Mouse (Mus musculus): ENCODE data around the gene A930018P22Rik.
A peak's percentile ranks its signal among the peaks of the same experiment; 100 is the strongest.
"Not testable (repeated sequence)": the region's sequence is repeated elsewhere in the genome, so short reads cannot be mapped to it uniquely, and the experiment has no call there.

A930018P22Rik gene

DNA sequence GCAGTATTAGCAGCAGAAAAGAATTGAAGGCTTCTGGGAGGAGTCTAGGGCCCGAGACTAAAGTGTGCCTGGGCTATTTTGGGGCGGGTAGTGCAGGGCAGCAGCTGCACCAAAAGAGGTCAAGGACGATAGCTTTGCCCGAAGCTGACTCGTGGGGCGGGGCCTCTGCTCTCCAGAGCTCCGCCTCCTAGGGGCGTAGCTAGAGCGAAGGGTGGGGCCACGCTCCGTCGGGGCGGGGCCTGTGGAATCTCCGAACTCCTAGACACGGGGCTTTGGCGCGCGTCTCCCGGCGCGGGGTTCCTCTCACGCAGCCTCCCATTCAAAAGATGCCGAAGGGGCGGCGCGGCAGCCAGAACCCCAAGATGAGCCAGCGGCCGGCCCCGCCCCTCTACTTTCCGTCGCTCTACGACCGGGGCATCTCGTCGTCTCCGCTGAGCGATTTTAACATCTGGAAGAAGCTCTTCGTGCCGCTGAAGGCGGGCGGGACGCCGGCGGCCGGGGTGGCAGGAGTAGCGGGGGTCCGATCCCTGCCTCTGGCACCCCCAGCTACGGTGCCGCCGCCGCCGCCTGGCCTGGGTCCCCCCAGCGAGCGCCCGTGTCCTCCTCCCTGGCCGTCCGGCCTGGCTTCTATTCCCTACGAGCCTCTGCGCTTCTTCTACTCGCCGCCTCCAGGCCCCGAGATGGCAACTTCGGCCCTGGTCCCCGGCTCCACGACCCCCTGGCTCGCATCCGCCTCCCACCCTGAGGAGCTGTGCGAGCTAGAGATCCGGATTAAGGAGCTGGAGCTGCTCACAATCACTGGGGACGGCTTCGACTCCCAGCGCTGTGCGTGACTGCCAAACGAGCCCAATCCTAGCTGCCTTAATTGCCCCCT lies at the start of gene A930018P22Rik:
A930018P22Rik (plus strand) TSS at position 265 of the 874 bp plus-strand sequence.
- peak; percentile 91 for DNase-seq (ENCODE audit: low spot score in 2 of 2)

DNA sequence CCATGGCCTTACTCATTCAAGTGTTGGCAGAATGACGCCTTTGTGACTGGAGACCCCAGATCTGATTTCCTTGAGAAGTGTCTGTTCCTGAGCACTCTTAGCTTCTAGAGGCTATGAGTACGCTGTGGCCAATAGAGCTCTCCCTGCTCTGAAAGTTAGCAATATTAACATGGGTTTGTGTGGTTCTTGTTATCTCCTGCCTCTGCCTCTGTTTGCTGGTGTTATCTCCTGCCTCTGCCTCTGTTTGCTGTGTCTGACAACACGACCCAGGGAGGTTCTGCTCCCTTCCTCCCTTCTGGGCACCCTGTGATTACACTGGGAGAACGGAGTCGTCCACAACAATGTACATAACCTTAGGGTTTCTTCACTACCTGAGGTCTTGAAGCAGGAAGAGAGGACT lies 44.3 kb upstream of the A930018P22Rik start:
- not testable (repeated sequence) for DNase-seq (ENCODE audit: low spot score in 2 of 2)

DNA sequence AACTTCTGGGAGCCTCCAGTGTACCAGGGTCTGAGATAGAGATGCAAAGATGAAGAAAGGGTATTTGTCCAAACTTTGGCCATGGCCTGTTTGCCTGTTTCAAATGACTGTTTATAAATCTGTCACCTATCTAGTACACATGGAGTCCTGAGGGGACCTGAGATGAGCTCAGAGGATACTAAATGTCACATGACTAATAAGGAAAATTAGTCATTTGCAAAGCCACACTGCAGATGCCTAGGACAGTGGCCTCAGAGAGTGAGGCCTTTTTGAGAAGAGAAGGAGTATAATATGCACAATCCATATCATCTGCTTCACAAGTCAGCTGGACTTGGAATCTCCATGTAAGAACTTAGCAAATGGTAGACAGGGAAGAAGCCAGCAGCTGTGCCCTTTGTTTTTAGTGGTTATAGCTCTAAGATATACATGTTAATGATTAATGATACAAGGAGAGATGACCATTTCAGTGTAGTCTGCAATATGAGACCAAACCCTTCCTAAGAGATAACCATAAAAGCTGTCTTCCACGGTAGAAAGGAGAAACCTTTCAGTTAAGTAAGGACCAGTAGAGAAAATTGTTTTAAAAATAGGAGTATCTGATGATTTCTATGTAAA lies 41.0 kb upstream of the A930018P22Rik start:
- not testable (repeated sequence) for DNase-seq (ENCODE audit: low spot score in 2 of 2)

DNA sequence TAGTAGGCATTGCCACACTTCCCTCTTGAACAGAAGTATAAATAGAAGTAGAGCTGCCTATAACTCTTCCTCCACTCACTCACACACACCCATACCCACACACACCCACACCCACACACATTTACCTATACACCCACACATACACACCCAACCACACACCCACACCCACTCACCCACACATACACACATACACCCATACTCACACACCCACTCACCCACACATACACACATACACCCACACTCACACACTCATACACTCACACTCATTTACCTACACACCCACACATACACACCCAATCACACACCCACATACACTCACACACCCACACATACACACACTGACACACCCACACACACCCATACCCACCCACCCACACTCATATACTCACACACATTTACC lies 40.1 kb upstream of the A930018P22Rik start:
- no peak for DNase-seq (ENCODE audit: low spot score in 2 of 2)

DNA sequence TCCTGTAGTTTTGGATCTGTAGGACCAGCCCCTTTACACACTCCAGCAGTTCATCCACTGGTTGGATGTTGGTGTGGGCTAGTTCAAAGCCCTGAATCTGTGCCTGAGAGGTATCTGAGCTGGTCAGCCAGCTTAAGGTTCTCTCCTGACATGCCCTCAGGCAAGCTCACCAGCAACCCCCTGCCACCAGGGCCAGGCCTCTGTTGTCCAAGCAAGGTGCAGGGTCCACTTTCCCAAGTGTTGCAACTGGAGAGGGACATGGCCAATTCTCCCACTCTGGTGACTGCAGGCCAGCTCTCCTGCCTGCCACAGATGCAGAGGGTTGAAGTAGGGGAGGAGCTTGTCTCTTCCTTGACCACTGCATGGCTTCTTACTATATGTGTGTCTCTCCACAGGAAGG lies 38.5 kb upstream of the A930018P22Rik start:
- not testable (repeated sequence) for DNase-seq (ENCODE audit: low spot score in 2 of 2)

DNA sequence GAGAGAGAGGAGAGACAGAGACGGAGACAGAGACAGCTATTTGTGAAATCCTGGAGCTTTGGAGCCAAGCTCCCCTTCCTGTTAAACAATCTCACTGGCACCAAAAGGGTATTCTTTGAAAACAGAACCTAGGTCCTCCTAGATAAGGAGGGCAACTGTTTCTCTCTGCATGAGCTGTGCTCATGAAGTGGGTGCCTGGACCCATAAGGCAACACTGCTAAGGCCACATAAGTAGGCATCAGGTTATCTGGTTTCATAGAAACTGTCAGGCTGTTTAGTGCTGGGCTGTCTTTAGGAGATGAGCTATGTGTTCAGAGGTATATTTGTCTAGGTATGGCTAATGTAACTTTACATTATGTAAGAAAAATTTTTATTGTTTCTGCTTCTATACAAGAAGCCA lies 35.0 kb upstream of the A930018P22Rik start:
- not testable (repeated sequence) for DNase-seq (ENCODE audit: low spot score in 2 of 2)

DNA sequence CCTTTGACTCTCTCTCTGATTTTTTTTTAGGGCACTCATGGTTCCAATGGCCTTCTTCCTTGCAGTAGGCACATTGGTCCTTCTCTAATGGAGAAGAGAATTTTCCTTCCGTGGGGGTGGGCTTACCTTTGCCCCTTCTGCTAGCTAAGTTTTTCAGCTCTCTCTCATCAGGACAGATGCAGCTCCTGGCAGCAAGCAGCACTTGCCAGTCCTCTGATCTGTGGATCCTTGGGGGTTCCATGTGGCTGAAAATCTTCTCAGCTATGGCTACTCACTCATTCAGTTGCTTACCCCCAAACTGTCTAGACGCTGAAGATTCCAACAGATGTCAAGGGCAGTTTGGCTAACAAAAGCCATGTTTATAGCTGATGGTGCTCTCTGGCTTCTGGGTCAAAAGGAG lies 29.3 kb upstream of the A930018P22Rik start:
- no peak for DNase-seq (ENCODE audit: low spot score in 2 of 2)

DNA sequence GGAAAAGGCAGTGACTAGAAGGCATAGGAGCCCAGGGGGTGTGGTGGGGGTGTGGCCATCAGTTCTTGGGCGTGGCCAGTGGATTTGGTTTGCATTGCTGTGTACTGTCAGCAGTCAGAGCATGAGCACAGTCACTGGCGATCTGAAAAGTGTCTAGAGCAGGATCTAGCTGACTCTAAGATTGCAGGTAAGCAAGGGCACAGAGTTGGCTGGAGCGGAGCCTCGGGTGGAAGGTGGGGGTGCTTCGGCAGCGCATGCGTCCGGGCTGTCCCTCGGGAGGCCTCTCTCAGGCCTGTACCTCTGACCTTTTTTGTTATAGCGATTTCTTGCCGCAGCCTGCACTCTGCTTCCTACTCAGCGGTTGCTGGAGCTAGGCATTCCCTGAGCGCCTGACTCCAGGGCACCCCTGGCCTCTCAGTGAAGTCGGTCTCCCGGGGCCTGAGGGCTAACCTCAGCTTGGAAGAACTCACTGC lies 26.8 kb upstream of the A930018P22Rik start, which contains the start of gene Cd59a:
Cd59a (plus strand) TSS at position 61 of the 473 bp plus-strand sequence.
- DNase-seq (ENCODE audit: low spot score in 2 of 2) = peak; percentile 77

DNA sequence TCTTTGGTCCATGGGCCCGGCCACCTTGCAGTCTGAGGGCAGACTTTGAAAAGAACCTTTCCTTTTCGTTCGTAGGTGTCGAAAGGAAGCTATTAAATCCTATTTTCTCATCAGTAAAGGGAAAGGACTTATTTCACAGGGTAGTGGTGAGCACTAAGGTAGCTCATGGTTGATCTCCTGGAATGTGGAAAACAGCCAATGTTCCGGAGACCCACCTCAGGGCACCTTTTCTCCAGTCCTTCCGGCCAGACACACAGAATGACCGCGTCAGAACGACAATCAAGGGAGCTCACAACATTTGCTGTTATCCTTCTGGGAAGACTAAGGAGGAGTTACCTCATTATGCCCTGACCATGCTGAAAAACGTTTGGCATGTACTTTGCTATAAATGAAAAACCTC lies 26.3 kb upstream of the A930018P22Rik start:
- DNase-seq (ENCODE audit: low spot score in 2 of 2) = no peak

DNA sequence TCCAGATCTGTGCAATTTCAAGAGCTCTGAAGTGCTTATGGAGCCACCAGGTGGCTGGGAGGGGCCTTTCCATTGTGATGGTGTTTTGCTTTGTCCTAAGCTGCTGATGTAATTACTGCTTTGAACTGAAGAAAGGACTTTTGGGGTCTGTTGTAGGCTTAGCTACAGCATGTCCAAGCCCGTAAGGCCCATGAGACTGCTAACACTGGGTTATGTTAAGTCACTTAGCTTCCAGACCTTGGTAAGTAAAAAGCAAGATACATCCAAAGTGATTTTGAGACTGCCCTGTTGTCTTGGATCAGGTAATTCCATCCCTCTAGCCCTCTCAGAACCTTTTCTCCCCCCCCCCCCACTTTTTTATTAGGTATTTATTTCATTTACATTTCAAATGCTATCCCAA lies 25.8 kb upstream of the A930018P22Rik start:
- not testable (repeated sequence) for DNase-seq (ENCODE audit: low spot score in 2 of 2)

DNA sequence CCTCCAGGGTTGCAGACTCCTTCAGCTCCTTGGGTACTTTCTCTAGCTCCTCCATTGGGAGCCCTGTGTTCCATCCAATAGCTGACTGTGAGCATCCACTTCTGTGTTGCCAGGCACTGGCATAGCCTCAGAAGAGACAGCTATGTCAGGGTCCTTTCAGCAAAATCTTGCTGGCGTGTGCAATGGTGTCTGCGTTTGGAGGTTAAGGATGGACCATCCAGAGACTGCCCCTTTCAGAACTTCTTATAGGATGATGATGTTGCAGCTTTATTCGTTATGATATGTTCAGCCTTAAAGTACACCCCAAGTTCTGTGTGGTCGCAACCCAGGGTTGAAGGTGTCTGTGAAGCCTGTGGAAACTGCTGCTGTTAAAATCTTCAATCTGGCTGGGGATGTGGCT lies 25.2 kb upstream of the A930018P22Rik start:
- not testable (repeated sequence) for DNase-seq (ENCODE audit: low spot score in 2 of 2)

DNA sequence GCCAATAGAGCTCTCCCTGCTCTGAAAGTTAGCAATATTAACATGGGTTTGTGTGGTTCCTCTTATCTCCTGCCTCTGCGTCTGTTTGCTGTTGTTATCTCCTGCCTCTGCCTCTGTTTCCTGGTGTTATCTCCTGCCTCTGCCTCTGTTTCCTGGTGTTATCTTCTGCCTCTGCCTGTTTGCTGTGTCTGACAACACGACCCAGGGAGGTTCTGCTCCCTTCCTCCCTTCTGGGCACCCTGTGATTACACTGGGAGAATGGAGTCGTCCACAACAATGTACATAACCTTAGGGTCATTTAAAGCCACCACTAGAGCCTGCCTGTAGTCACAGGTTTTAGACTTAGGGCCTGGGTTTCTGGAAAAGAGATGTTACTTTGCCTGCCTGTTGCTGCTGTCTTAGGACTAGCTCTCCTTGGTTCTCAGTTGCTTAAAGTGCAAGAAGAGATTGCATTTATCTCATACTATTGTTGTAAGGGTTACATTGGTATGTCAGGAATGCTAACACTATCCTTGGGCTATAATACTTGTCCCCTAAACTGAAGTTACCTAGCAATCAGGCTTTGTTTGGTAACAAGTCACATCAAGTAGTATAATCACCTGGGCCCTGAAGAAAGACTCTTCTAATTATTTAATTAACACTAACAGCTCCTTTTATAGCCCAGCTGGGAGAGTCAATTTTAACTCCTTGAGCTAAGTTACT lies 23.9 kb upstream of the A930018P22Rik start:
- no peak for DNase-seq (ENCODE audit: low spot score in 2 of 2)

DNA sequence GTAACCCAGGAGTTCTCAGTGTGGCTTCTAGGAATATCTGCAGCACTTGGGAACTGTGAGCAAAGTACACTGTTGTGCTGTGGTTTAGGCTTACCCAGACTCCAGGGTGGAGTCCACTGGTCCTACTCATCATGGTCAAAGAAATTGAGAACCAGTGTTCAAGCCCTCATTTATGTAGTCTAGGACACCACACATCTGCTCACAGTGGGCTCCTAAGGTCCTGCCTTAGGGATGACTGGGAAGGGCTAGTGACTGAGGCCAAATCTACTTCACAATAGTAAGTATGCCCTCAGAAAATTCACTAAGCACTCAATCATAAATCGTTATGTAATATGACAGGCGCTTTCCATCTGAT lies 23.4 kb upstream of the A930018P22Rik start:
- DNase-seq (ENCODE audit: low spot score in 2 of 2) = no peak

DNA sequence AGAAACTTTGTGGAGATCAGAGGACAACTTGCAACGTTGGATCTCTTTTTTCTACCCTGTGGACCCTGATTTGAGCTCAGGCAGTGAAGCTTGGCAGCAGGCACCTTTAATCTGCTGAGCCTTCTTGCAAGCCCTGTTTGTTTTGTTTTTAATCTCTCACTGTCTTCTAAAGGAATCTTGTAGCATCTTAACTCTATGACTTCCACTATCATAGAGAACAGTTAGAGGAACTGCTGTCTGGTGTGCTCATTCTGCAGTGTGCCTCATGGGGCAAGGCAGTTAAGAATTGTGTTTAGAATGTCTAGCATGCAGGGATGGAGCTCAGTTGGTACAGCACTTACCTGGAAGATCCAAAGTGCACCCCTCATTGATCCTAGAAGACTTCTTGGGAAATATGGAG lies 22.6 kb upstream of the A930018P22Rik start:
- no peak for DNase-seq (ENCODE audit: low spot score in 2 of 2)

DNA sequence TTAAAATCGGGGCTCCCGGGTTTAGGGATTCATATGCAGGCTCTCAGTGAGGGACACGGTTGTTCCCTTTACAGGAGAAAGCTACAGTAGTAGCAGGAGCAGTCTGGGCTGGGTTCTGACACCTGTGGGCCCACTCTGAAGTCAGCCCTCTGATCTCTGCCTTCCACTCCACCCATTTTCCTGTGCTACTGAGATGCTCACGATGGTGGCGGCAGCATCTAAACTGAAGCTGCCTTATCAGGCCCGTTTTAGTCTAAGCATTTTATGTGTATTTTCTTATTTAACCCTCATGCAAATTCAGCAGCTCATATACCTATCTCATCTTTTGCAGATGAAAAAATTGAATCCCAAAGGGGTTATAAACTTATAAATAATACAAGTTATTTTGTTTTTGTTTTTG lies 17.8 kb upstream of the A930018P22Rik start:
- no peak for DNase-seq (ENCODE audit: low spot score in 2 of 2)

DNA sequence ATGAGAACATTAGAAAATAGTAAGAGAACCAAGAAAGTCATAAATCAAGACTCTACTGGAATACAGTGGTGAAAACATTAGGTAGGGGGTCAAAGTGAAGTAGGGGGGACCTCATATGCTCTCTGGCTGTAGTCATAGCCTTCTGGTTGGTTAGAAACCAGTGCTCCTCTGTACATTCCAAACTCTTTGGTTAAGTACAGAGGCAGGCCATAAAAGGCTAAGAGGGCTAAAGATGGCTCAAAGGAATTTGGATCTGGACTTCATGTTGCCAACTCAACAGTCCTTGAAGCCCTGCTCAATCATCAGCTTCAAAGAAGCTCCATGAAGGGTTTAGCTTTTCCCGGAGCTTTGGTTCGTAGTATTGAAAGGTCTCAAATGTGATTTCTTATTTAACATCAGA lies 13.5 kb upstream of the A930018P22Rik start:
- DNase-seq (ENCODE audit: low spot score in 2 of 2) = not testable (repeated sequence)

DNA sequence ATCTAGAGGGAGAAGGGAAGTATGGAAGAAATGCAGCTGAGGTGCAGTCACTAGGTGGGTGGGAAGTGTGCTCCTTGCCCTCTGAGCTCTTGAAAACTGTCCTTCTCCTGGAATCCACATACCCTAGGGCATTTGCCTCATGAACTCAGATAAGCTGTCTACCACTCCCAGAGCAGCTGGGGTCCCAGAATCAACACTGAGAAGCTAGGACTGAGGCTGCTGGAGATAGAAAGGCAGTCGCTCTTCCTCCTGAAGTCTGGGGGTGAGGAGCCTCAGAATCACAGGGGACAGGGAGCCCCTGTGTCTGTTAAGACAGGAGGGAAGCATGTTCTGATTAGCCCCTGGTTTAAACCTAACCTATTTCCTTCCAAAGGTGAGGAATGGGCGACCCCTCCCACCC lies 13.0 kb upstream of the A930018P22Rik start:
- no peak for DNase-seq (ENCODE audit: low spot score in 2 of 2)

DNA sequence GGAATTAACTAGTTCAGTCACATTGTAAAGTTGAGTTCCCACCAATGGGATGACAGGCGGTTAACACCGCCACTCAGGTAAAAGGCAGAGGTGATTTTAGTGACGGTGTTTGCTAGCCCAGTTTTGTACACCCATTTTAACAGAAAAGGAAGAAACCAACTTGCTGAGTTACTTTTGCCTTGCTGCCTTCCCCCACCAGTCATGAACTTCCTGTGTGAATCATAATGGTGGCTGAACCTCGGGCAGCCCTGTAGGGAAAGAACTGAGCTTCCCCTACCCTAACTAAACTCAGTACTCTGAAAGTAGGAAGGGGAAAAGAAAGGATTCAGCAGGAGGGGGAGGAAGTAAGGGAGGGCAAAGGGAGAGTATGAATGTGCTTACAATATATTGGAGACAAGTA lies 12.5 kb upstream of the A930018P22Rik start:
- DNase-seq (ENCODE audit: low spot score in 2 of 2) = no peak

DNA sequence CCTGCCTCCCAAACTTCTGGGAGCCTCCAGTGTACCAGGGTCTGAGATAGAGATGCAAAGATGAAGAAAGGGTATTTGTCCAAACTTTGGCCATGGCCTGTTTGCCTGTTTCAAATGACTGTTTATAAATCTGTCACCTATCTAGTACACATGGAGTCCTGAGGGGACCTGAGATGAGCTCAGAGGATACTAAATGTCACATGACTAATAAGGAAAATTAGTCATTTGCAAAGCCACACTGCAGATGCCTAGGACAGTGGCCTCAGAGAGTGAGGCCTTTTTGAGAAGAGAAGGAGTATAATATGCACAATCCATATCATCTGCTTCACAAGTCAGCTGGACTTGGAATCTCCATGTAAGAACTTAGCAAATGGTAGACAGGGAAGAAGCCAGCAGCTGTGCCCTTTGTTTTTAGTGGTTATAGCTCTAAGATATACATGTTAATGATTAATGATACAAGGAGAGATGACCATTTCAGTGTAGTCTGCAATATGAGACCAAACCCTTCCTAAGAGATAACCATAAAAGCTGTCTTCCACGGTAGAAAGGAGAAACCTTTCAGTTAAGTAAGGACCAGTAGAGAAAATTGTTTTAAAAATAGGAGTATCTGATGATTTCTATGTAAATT lies 11.3 kb upstream of the A930018P22Rik start:
- not testable (repeated sequence) for DNase-seq (ENCODE audit: low spot score in 2 of 2)

DNA sequence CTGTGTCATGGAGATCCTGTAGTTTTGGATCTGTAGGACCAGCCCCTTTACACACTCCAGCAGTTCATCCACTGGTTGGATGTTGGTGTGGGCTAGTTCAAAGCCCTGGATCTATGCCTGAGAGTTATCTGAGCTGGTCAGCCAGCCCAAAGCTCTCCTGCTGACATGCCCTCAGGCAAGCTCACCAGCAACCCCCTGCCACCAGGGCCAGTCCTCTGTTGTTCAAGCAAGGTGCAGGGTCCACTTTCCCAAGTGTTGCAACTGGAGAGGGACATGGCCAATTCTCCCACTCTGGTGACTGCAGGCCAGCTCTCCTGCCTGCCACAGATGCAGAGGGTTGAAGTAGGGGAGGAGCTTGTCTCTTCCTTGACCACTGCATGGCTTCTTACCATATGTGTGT lies 9.0 kb upstream of the A930018P22Rik start:
- DNase-seq (ENCODE audit: low spot score in 2 of 2) = not testable (repeated sequence)

DNA sequence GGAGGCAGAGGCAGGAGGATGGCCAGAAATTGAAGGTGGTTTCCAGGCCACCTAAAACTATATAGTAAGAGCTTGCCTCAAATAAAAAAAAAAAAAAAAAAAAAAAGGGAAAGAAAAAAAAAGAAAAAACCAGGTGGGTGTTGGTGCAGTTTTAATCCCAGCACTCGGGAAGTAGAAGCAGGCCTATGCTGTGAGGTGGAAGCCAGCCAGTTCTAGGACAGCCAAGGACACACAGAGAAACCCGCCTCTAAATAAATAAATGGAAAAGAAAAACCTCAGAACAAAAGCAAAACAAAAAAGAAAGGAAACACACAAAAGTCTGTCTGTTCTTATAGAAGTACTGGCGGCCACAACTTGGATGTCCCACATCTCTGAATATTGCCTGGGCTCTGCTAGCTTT lies 7.7 kb upstream of the A930018P22Rik start:
- DNase-seq (ENCODE audit: low spot score in 2 of 2) = no peak

DNA sequence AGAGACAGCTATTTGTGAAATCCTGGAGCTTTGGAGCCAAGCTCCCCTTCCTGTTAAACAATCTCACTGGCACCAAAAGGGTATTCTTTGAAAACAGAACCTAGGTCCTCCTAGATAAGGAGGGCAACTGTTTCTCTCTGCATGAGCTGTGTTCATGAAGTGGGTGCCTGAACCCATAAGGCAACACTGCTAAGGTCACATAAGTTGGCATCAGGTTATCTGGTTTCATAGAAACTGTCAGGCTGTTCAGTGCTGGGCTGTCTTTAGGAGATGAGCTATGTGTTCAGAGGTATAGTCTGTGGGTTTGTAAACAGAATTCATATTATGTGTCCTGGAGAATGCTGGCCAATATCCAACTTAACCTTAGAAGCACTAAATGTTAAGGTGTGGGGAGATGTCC lies 5.4 kb upstream of the A930018P22Rik start:
- not testable (repeated sequence) for DNase-seq (ENCODE audit: low spot score in 2 of 2)

All from spleen, postnatal 14 days (tissue).